Mouse (Mus musculus): Measurements from ENCODE around the gene Zdhhc18. TPM values are rescaled to one million over a fixed set of nuclear protein-coding genes. Genes with fewer than 3 reads are reported as not detected.
A peak's percentile ranks its signal among the peaks of the same experiment; 100 is the strongest.
"Not testable (repeated sequence)": the region's sequence is repeated elsewhere in the genome, so short reads cannot be mapped to it uniquely, and the experiment has no call there.

The Zdhhc18 gene
- total RNA-seq, 2 experiments from 2014 or later: 24.5 to 35.2 TPM

GRCm38 (mm10) chr4:133668537-133668936, 18.6 kb upstream of the Zdhhc18 start:
- peak in 1 of 2 experiments; percentile 45 for DNase-seq
- intact Hi-C loops (cut with DNase I): no loop called here

GRCm38 (mm10) chr4:133666199-133666598, 16.2 kb upstream of the Zdhhc18 start:
- intact Hi-C loops (cut with DNase I): no loop called here
- DNase-seq: no peak

DNA sequence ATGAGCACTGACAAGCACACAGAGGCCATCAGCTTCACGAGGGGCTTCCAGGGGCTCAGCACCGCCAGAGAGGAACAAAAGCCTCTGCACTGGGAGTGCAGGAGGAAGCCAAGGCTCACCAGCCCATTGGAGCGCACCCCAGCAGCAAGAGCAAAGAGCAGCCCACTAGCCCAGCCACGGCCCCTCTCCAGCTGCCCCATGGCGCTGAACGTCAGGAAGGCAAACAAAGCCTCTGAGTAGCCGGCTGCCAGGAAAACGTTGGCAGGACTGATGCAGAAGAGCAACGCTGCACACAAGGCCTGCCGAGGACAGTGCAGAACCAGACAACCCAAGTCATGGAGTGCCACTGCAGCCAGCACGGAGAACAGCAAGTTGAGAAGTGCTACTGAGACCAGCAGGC, 15.2 kb upstream of the Zdhhc18 start:
- no peak for DNase-seq
- intact Hi-C loops (cut with DNase I): no loop called here

DNA sequence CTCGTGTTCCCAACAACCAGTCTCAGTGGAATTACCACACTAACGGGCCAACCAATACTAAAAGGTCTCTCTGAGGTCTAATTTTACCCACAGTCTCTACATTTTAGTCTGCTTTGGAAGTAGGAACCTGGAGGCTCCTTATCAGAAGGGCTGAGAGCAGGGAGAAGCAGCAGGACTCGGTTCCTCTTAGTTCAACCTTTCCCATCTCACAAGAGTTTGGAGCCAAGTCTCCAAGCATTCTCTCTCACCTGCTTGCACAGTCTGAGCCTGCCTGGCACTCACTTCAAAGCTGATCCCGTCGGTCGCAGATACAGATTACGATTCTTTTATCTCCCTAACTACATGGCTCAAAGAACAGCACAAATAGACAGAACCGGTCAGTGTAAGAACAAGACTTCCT, 13.0 kb upstream of the Zdhhc18 start:
- intact Hi-C loops (cut with DNase I): no loop called here

GRCm38 (mm10) chr4:133662421-133662820, 12.5 kb upstream of the Zdhhc18 start:
- intact Hi-C loops (cut with DNase I): no loop called here
- DNase-seq: no peak

More for the DNA sequence above, 13.0 kb upstream of the Zdhhc18 start:
- no peak for DNase-seq

- intact Hi-C loops (cut with DNase I): no loop called here
Observed at GRCm38 (mm10) chr4:133660193-133661155, 10.5 kb upstream of the Zdhhc18 start.

DNA sequence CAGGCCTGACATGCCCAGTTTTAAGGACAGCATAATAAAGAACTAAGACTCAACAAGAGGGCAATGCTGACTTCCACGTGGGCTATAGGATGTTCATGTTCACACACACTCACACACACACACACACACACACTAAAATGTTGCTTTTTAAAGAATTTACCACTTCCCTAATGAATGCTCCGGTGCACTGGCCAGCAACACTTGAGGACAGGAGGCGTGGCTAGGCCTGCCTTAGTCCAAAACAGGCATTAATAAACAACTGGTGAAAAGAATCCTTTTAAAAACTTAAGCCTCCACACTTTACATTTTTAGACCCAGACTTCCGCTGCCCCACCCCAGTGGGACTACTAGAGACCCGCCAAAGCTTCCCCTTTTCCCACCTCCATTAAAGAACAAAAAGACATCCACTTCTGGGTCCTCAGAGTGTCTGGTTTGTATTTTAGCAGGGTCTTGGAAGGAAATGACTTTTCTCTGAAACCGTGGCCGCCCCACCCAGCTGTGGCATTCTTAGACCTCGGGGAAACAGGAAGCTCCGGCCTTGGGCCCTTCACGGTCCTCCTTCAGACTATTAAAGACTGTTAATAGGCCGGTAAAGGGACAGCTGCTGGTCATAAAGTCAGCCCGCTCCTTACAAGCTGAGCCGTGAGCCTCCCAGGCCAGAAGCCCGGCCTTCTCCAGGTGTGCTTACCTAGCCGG, 9.7 kb upstream of the Zdhhc18 start:
- DNase-seq: peak; percentile 36 to 61
- intact Hi-C loops (cut with DNase I): no loop called here

More at GRCm38 (mm10) chr4:133660193-133661155, 10.5 kb upstream of the Zdhhc18 start:
- DNase-seq: peak; percentile 75 to 80

- no peak for DNase-seq
- intact Hi-C loops (cut with DNase I): no loop called here
Observed at GRCm38 (mm10) chr4:133658729-133659128, 8.8 kb upstream of the Zdhhc18 start.

GRCm38 (mm10) chr4:133657829-133658458, 8.0 kb upstream of the Zdhhc18 start:
- intact Hi-C loops (cut with DNase I): no loop called here
- no peak for DNase-seq

GRCm38 (mm10) chr4:133656997-133657396, 7.0 kb upstream of the Zdhhc18 start:
- DNase-seq: no peak
- intact Hi-C loops (cut with DNase I): no loop called here

DNA sequence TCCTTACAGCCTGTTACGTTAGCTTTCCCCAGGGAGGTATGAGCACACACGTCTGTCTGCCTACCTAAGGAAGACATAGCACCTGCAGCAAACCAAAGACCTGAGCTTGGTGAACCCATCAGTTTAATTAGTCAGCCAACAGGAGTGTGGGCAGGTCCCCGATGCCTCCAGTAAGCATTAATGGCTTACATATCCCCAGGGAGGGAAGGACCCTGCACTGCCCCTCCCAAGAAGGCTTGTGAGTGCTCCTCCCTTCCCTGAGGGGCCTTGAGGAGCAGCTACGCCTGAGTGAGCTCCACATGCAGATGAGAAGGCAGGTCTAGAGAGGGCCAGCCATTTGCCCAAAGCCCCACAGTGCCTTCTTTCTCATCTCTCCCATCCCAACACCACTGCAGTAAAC, 6.3 kb upstream of the Zdhhc18 start:
- intact Hi-C loops (cut with DNase I): no loop called here
- no peak for DNase-seq

DNA sequence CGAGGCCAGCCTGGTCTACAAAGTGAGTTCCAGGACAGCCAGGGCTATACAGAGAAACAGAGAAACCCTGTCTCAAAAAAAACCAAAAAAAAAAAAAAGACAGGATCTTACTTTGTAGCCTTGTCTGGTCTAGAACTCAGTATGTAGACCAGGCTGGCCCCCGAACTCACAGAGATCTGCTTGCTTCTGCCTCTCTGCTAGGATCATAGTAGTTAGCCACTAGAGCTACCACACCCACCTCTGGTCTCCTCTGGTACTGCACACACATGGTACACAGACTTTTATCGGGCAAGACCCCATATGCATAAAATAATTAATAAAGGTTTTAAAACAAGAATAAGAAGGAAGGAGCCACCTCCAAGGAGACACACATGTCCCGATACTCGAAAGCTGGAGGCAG, 4.1 kb upstream of the Zdhhc18 start:
- intact Hi-C loops (cut with DNase I); DNase-seq: not testable (repeated sequence)

DNA sequence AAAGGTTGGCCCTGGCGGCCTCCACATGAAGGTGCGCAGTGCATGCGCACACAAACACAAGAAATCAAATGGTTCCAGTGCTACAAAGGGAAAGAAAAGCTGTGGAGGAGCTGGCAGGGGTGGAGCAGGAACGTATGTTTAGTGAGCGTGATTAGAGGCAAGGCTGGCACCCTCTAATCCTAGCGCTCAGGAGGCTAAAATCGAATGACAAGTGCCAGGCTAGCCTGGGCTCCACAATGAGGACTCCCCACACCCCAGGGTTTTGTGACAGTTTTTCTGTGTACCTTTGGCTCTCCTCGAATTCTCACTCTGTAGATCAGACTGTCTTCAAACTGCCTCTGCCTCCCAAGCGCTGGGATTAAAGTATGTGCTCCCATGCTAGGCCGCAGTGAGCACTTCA, 2.8 kb upstream of the Zdhhc18 start:
- no peak for DNase-seq
- intact Hi-C loops (cut with DNase I): no loop called here

GRCm38 (mm10) chr4:133651986-133652385, 2.0 kb upstream of the Zdhhc18 start:
- DNase-seq: no peak
- intact Hi-C loops (cut with DNase I): no loop called here

- no peak for DNase-seq
- intact Hi-C loops (cut with DNase I): no loop called here
Observed at GRCm38 (mm10) chr4:133651445-133651844, 1.5 kb upstream of the Zdhhc18 start.

GRCm38 (mm10) chr4:133649464-133649863, 490 bp downstream of the Zdhhc18 start:
- intact Hi-C loops (cut with DNase I); DNase-seq: not testable (repeated sequence)

DNA sequence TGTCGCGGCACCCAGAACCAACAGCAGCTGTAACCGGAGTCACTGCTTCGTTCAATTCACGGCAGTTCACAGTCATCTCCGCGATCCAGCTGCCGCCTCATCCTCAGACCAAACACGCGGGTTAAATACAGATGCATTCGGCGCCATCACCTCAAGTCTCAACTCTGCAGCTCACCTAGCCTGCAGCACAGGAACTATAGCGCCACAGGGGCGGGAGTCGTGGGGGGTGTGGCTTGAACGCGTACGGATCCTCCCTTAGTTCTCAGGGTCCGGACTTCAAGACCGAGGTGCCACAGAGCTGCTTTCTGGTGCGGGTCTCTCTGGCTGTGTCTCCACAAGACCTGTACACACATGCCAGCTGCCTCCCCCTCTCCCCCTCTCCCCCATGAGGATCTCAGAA, 4.3 kb downstream of the Zdhhc18 start:
- intact Hi-C loops (cut with DNase I): no loop called here

GRCm38 (mm10) chr4:133645195-133645594, 4.8 kb downstream of the Zdhhc18 start:
- intact Hi-C loops (cut with DNase I): no loop called here
- DNase-seq: no peak

More for the DNA sequence above, 4.3 kb downstream of the Zdhhc18 start:
- DNase-seq: no peak

GRCm38 (mm10) chr4:133634043-133634410, 15.9 kb downstream of the Zdhhc18 start:
- no peak for DNase-seq
- intact Hi-C loops (cut with DNase I): no loop called here

DNA sequence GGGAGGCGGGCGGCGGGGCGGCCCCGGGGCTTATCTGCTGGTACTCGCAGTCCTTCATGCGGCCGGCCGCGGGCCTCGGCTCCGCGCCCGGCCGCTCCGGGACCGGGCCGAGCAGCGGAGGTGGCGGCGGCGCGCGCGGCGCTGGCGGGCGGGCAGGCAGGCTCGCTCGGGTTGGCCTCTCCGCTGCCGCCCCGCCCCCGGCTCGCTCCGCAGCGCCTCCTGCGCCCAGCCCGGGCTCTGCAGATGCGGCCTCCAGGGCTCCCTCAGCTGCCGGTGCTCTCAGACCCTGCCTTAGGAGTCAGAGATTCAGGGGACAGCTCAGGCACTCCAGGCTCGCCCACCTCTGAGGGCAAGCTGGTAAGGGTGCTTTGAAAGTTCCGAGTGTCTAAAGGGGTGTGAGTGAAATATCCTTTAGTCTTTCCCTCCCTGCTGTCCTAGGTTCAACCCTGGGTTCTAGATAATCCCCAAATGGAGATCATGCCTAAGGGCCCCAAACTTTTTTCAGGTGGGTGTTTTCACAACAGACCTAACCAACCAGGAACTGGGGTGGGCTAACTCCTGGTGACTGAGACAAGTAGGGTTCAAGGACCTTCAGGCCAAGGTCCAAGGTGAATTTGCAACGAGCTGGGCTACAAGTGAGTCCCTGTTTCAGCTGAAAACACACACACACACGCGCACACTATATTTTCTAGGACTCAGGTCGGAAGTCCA, 16.5 kb downstream of the Zdhhc18 start:
- intact Hi-C loops (cut with DNase I): no loop called here
- DNase-seq: peak; percentile 84 to 87
